Mouse (Mus musculus): Measurements from ENCODE around the gene Mslnl. TPM values are rescaled to one million over a fixed set of nuclear protein-coding genes. Genes with fewer than 3 reads are reported as not detected.

Mslnl gene
- total RNA-seq (2015; ENCODE audit: low replicate concordance) = not detected in 2 replicates
- total RNA-seq (2017; ENCODE audit: low replicate concordance) = not detected in 2 replicates

- no peak for ATAC-seq (replicated peaks; ENCODE audit: low FRiP score, poor library complexity, severe bottlenecking)
Measured at GRCm38 (mm10) chr17:25735745-25736144, at the start of gene Mslnl. Gene Mslnl, plus strand, starts transcription at chr17:25736042.

DNA sequence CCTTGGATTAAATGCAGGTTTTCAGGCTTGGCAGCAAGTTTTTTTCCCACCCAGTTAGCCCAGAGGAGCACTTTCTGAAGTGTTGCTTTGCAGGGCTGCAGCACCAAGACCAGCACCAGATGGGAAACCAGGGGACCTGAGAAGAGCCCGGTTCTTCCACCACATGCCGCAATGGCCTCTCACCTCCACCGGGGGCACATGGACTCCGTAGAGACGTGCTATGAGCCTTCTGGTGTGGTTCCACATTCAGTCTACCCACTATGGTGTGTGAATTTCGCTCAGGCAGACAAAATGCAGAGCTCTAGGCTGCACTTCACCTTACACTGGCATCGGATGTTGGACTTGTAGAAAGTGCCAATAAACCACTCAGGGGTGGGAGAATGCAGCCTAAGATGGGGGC, 49.5 kb upstream of the Mslnl start:
- no peak for ATAC-seq (replicated peaks; ENCODE audit: low FRiP score, poor library complexity, severe bottlenecking)

DNA sequence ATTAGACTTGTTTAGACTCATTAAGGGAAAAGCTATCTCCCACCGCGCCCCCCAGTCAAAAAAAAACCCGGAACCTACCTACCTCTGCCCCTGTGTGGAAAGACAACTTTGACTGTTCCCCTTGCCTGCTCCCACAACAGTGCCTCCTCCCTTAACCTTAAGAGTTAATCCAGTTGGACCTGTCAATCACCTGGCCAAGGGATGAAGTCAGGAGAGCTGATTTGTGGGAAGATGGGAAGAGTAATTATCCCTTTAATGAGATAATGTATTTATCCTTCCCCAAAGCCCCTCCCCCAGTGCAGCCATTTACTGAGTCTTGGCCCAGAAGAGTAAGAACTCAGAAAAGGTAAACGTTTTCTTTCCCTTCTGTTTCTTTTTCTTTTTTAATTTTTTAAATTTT, 46.9 kb upstream of the Mslnl start:
- no peak for ATAC-seq (replicated peaks; ENCODE audit: low FRiP score, poor library complexity, severe bottlenecking)

GRCm38 (mm10) chr17:25696263-25696662, 39.6 kb upstream of the Mslnl start:
- ATAC-seq (replicated peaks; ENCODE audit: low FRiP score, poor library complexity, severe bottlenecking) = no peak

DNA sequence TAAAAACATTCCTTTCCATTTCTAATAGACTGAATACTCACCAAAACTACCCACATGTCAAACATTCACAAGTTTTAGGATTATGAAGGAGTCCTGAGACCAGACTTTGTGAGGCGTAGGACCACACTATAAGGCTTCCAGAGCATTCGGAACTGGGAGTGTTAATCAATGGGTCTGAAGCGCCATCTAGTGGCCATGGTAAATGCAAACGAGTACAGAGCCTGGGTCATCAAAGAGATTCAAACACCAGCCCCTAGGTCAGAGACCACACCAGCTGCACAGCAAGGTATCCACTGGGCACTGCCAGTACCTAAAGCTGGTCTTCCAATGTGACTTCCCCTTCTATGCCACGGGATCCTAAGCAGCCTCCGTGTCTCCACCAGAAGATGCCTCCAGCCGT, 37.4 kb upstream of the Mslnl start:
- peak; percentile 72 for ATAC-seq (replicated peaks; ENCODE audit: low FRiP score, poor library complexity, severe bottlenecking)

DNA sequence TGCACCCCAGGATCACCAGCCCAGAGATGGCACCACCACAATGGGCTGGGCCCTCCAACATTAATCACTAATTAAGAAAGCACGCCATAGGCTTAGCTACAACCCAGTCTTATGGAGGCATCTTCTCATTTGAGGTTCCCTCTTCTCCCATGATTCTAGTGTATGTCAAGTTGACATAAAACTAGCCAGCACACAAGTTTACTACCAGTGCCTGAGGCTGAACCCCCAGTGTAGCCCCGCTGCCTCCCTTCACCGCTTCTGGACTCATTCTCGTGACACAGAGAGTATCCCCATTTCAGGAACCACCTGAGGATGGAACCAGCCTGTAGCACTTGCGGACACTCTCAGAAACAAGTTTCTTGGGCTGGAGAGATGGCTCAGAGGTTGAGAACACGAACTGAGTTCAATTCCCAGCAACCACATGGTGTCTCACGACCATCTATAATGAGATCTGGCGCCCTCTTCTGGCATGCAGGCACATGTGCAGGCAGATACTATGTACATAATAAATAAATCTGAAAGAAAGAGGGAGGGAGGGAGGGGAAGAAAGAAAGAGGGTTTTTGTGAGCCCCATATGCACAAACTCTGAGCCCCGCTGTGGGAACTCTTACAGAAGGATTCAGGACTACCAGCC, 34.9 kb upstream of the Mslnl start:
- no peak for ATAC-seq (replicated peaks; ENCODE audit: low FRiP score, poor library complexity, severe bottlenecking)

DNA sequence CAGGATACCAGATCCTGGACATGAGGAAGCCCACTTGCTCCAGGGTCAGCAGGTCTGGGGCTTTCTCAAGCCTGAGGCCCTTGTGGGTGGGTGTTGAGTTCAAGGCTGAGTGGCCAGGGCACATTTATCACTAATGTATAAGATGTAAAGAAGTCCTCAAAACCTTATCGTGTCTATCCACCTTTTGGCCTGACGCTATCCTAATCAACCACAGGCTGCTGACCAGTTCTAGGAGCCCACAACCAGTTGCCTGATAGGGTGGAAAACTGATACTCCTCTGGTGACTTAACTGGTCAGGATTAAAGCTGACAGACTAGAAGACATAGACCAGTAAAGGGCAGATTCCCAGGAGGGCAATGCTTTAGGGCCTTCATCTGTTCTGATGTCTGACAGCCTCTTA, 25.8 kb upstream of the Mslnl start:
- ATAC-seq (replicated peaks; ENCODE audit: low FRiP score, poor library complexity, severe bottlenecking) = peak; percentile 56

DNA sequence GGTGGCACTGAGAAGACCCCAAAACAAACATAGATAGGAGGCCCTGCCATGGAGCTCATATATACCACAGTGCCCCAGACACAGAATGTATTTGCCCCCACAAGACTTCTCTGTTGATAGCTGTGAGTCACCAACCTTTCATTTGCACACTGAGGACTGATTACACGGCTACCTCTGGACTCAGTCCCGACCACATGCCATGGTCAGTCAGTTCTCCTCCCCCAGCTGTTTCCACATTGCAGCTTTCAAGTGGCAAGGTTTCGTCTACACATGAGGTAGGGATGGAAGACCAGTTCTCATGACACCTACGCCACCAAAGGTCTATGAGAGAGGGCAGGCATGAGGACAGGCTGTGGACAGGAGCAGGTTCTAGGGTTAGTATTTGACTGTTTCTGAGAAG, 24.7 kb upstream of the Mslnl start:
- no peak for ATAC-seq (replicated peaks; ENCODE audit: low FRiP score, poor library complexity, severe bottlenecking)

DNA sequence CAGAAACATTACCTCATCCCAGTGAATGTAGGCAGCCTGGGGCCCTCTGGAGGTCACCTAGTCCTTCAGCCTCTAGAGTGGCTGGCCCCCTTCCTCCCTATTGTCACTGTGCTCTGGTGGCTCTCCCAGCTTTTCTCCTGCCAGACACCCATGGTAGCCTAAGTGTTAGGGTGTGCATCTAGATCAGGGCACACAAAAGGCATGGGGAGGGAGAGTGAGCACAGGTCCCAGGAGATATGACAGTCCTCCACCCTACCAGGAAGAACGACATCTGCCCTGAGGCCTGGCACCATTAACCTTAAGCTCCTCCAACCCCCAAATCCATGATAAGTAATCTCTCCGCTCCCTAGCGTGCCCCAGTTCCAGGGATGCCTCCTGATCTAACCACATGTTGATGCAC, 20.2 kb upstream of the Mslnl start:
- ATAC-seq (replicated peaks; ENCODE audit: low FRiP score, poor library complexity, severe bottlenecking) = no peak

GRCm38 (mm10) chr17:25716130-25716529, 19.7 kb upstream of the Mslnl start:
- no peak for ATAC-seq (replicated peaks; ENCODE audit: low FRiP score, poor library complexity, severe bottlenecking)

DNA sequence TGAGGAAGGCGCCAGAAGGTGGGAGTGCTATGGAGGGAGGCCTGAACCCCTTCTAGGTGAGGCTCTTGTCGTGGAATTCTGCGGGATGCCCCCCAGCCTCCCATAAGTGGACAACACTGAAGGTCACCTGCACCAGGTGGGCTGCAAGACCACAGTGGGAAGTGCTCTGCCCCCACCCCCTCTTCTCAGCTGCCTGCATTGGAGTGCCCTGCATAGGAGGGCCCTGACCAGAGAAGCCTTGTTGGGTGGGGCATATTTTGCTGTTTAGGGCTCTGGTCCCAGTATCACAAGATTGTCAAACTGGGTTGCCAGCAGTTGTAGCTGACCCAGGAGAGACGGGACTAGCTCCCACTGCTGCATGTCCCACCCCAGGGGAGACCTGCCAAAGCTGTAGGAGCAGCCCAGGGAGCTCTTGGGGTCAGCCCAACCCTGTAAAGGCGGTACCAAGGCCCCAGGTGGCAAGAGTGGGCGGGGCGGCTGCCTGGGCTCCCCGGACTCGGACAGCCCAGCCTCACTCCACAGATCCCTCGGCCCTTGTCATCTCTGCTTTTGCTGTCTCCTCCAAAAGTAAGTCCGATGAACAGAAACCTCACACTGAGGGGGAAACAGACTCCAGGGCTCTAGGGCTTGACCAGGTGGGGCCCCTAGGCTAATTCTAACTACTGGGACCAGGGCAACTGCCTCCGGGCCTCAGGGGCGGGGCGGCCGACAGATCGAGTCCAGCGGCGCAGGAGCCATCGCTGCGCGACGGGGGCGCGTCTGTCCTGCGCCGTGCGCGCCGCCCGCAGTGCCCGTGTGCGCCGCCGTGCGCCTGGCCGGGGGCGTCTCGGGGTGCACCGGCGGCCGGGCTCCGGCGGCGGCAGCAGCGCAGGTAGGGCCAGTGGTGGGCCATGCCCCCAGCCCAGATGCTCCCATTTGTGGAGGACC, 18.9 kb upstream of the Mslnl start, which contains the start of gene Gng13:
Gng13 (plus strand) TSS at position 461 of the 927 bp plus-strand sequence.
- no peak for ATAC-seq (replicated peaks; ENCODE audit: low FRiP score, poor library complexity, severe bottlenecking)

DNA sequence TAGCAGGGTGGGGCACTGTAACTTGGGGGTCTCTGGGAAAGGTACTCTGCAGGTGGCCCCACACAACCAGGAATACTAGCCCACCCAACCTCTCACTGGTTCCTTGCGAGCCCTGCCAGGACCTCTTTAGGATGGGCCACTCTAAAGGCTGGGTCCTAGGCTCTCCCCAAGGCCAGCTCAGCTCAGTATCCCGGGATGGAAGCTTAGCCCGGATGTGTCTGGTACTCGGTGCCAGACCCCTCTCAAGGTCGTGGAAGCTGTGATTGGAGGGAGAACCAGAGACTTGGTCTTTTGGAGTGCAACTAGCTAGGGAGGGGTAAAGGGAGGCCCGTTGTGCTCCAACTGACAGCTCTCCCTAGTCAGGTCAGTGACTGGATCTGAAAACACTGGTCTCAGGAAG, 18.2 kb upstream of the Mslnl start:
- ATAC-seq (replicated peaks; ENCODE audit: low FRiP score, poor library complexity, severe bottlenecking) = no peak

- ATAC-seq (replicated peaks; ENCODE audit: low FRiP score, poor library complexity, severe bottlenecking) = no peak
Measured at GRCm38 (mm10) chr17:25721476-25721875, 14.4 kb upstream of the Mslnl start.

DNA sequence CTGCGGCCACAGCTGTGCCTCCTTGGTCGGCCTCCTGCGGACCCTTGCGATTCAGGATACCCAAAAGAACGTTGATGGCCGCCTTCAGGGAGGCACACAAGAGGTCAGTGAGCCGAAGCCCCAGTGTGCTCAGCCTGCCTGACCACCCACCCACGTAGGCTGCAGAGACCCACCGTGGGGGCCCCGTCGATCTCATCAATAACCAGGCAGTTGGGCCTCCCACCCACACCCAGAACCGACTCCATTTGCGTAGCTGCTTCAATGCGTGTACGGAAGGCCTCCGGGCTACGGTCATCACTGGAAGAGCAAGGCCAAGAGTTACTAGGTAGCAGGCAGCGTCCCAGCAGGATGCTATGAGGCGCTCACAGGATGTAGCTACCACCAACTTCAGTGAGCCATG, 12.4 kb upstream of the Mslnl start:
- no peak for ATAC-seq (replicated peaks; ENCODE audit: low FRiP score, poor library complexity, severe bottlenecking)

DNA sequence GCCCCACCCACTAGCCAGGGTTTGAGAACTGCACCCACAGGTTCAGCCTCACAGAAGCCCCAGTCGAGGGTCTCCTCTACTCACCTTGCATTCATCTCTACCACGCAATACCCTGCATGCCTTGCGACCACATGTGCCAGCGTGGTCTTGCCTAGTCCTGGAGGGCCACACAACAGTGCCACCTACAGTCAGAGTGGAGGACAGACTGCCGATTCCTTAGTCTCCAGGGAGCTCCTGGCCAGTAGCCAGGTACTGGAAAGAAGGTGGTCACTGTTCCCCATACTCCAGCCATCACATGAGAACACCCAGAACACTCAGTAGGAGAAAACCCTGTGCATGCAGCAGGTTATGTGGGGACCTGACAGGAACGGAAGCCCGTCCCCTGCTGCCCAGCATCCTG, 11.9 kb upstream of the Mslnl start:
- ATAC-seq (replicated peaks; ENCODE audit: low FRiP score, poor library complexity, severe bottlenecking) = no peak

DNA sequence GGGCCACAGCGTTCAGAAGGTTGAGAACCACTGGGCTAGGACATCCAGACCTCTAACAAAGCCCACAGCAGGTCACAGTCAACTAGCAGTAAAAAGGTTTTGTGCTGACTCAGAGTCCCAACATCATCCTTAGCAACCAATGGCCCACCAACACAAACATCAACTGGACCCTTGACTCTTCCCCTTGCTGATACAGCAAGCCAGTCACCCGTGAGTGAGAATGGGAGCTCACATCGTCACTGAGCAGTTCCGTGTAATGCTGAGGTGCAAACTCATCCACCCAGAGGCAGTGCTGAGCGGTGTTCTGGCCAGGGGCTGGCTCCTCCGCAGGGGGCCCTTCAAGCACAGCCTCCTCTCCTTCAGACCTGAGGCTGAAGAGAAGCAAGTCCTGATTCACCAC, 10.6 kb upstream of the Mslnl start:
- no peak for ATAC-seq (replicated peaks; ENCODE audit: low FRiP score, poor library complexity, severe bottlenecking)

DNA sequence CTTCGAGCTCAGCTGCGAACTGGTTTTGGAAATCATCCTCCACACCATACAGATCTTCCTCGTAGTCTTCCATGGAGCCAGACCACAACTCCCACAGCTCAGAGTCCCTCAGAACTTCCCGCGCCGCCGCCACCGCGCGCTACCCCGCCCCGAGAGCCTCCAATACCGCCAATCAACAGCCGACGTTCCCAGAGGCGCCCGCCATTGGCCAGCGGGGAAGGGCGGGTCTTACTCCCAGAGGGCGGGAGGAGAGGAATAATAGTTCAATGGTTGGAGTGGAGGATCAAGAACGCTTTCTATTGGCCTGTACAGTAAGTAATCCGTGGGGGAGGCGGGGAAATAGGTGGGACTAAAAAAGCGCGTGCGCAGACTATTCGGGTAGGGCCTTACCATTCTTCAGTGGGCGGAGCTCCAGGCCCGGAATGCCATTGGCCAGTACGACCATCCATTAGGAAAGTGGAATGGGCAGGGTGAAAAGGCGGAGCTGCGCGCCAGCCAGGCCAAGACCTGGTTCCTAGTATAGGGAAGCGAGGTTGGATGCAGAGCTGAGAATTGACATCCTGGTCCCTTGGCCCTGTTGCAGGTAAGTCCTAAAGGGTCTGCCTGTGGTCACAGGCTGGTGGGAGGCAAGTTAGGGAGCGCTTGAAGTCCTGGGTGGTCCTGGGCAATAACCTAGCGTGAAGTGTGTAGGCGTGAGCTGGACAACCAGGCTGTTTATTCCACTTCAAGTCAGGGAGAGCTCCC, 8.4 kb upstream of the Mslnl start, which contains the start of the genes Chtf18 and Rpusd1:
Chtf18 (minus strand) TSS at position 155 of the 744 bp plus-strand sequence.
Rpusd1 (plus strand) TSS at position 406 of the 744 bp plus-strand sequence.
- peak; percentile 92 for ATAC-seq (replicated peaks; ENCODE audit: low FRiP score, poor library complexity, severe bottlenecking)

DNA sequence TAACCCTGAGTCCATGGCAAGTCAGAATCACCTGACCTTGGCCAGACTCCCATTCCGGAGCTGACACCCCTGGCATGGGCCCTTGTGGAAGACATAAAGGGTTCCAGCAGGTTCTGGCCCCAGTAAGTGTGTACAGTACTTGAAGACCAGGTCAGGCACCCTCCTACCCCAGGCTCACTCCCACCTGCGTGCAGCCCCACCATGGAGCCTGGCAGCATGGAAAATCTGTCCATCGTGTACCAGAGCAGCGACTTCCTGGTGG, 7.9 kb upstream of the Mslnl start:
- peak; percentile 8 for ATAC-seq (replicated peaks; ENCODE audit: low FRiP score, poor library complexity, severe bottlenecking)

GRCm38 (mm10) chr17:25732082-25732481, 3.8 kb upstream of the Mslnl start:
- no peak for ATAC-seq (replicated peaks; ENCODE audit: low FRiP score, poor library complexity, severe bottlenecking)

DNA sequence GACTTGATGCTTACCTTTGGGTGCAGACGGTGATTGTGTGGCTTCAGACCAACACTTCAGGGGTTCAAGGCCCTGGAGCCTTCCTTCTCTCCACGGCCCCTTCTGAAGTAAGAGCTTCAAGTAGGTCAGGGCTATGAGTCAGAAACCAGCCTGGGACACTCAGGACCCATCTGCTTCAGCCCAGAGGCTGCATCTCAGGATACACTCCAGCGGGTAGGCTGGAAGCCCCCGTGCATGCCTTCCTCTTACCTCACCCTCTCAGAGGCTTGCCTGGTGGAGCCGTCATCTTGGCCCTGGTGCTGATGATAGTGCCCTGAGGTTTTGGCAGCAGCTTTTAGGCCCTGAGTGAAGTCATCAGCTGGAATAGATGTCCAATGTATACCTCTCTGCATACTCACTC, 596 bp upstream of the Mslnl start:
- no peak for ATAC-seq (replicated peaks; ENCODE audit: low FRiP score, poor library complexity, severe bottlenecking)

GRCm38 (mm10) chr17:25738861-25739260, 3.0 kb downstream of the Mslnl start:
- ATAC-seq (replicated peaks; ENCODE audit: low FRiP score, poor library complexity, severe bottlenecking) = no peak
